Mouse (Mus musculus): Measurements from ENCODE around the gene Mllt10. TPM values are rescaled to one million over a fixed set of nuclear protein-coding genes. Genes with fewer than 3 reads are reported as not detected.
A peak's percentile ranks its signal among the peaks of the same experiment; 100 is the strongest.

Mllt10 gene
- polyA plus RNA-seq, 1 experiment from 2014 or later = 33.5 TPM

DNA sequence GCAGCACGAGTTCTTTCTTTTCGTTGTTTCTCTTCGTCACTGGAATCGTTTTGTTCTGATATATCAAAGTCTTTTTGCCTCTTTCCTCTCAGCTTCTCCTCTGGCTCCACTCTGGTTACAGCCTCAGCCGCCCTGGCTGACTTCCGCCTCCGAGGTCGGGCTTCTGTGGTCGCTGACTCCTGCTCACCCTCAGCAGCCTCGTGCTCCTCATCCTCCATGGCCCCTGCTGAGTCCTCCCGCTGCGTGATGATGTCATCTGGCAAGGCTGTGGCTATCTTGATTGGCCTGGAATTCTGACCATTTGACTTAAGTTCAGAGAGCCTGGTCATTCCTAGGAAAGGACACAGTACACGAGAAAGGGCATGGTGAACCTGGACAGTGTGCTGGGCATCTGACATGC is 164.5 kb downstream of the Mllt10 start:
- Histone ChIP-seq H3K4me1 (ENCODE audit: control insufficient read depth, insufficient read depth, low read length) (no peaks in the 10 kb centered on the region), H3K4me2 (ENCODE audit: low read length) (no peak overlapping the region), H3K36me3 (ENCODE audit: control insufficient read depth, insufficient read depth, low read length) (peaks cover 39% of the 10 kb centered on the region), H3K9ac (replicated peaks; ENCODE audit: low read length) (no peak overlapping the region), H3K27ac (replicated peaks; ENCODE audit: low read depth, low read length) (no peak overlapping the region), H3K4me3 (replicated peaks; ENCODE audit: low read depth, low read length) (no peak overlapping the region), H3K27me3 (ENCODE audit: control insufficient read depth, insufficient read depth, low read length) (no peaks in the 10 kb centered on the region), H3K9me3 (ENCODE audit: control insufficient read depth, low read length) (no peaks in the 10 kb centered on the region)
- ATAC-seq (ENCODE audit: low FRiP score, low TSS enrichment) (no peak), DNase-seq (no peak)
- 82% methylated on average over 13 of the region's 13 CpGs for WGBS

DNA sequence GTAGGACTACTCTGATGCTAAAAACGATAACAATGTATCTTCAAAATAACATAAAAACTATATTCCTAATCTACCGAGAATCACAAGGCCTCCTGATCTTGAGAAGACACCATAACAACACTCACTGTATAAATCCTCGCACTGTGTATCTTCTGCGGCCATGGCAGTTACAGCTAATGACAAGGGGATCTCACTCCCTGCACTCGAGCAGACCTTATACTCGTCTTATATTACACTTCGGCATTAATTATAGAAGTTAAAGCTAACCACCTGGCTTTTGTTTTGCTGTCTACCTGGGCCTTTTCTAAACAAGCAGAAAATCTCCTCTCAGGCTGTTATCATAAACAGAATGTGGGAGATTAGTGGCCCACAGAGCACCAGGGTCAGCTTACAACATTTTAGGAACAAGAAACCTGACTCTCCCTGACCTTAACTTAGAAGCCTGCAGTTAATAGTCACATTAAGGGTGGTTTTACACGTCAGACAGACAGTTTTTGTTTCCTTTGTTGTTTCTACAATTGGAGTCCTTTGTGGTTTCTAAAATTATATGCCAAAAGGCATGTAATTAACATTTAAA is 173.5 kb downstream of the Mllt10 start:
- DNase-seq (no peak), ATAC-seq (ENCODE audit: low FRiP score, low TSS enrichment) (no peak)
- H3K4me3 ChIP-seq (replicated peaks; ENCODE audit: low read depth, low read length) = no peak overlapping the region
- no peak overlapping the region for H3K27ac ChIP-seq (replicated peaks; ENCODE audit: low read depth, low read length)
- 0 out of 2 replicates have a peak, but pooled peaks cover 6% of the 10 kb centered on the region for H3K4me1 ChIP-seq (ENCODE audit: control insufficient read depth, insufficient read depth, low read length)
- H3K36me3 ChIP-seq (ENCODE audit: control insufficient read depth, insufficient read depth, low read length) = no peaks in the 10 kb centered on the region
- H3K9ac ChIP-seq (replicated peaks; ENCODE audit: low read length) = no peak overlapping the region
- H3K4me2 ChIP-seq (ENCODE audit: low read length) = no peak overlapping the region
- H3K27me3 ChIP-seq (ENCODE audit: control insufficient read depth, insufficient read depth, low read length) = no peaks in the 10 kb centered on the region
- no peaks in the 10 kb centered on the region for H3K9me3 ChIP-seq (ENCODE audit: control insufficient read depth, low read length)
- 73% methylated on average over 8 of the region's 8 CpGs for WGBS

DNA sequence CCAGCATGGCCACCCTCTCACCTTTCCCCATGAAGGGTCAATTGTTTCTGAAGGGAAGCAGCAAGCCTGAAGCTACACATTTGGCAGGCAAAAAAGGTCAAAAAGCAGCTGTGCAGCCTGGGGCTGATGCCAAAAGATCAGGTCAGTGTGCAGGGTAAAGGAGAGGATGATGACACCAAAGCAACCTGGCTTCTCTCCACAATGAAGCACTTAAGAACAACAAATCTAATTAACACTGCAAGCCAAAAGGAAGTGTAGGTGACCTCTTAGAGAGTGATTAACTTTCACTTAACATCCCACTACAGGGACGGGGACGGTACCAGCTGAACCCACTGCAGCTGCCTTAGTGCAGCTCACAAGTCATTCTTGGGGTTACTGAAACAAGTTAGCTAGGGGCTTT is 174.2 kb downstream of the Mllt10 start:
- no peak for ATAC-seq (ENCODE audit: low FRiP score, low TSS enrichment)
- Histone ChIP-seq H3K27me3 (ENCODE audit: control insufficient read depth, insufficient read depth, low read length) (no peaks in the 10 kb centered on the region), H3K9ac (replicated peaks; ENCODE audit: low read length) (no peak overlapping the region), H3K4me1 (ENCODE audit: control insufficient read depth, insufficient read depth, low read length) (0 out of 2 replicates have a peak, but pooled peaks cover 8% of the 10 kb centered on the region), H3K4me2 (ENCODE audit: low read length) (no peak overlapping the region), H3K27ac (replicated peaks; ENCODE audit: low read depth, low read length) (no peak overlapping the region), H3K9me3 (ENCODE audit: control insufficient read depth, low read length) (no peaks in the 10 kb centered on the region), H3K4me3 (replicated peaks; ENCODE audit: low read depth, low read length) (no peak overlapping the region), H3K36me3 (ENCODE audit: control insufficient read depth, insufficient read depth, low read length) (no peaks in the 10 kb centered on the region)
- DNase-seq = no peak
- WGBS = 27% methylated on average over 2 of the region's 2 CpGs

DNA sequence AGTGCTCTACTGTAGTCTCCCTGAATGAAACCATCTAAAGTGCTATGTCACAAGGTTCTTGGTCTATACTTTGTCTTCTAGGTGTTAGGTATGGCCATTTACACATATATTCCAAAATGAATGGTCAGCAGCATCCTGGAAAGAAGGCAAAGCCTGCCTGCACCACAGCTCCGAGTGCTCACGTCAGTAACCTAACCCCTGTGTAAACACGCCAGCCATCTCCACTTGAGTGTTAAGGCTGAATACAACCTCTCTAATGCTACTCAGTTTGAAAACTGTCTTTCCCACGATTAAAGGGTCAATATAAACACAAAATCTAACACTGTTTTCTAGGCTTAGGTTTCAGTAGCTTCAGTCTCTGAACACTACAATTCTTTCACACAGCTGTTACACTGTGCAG is 176.1 kb downstream of the Mllt10 start:
- H3K4me2 ChIP-seq (ENCODE audit: low read length) = no peak overlapping the region
- no peak for ATAC-seq (ENCODE audit: low FRiP score, low TSS enrichment)
- H3K36me3 ChIP-seq (ENCODE audit: control insufficient read depth, insufficient read depth, low read length) = no peaks in the 10 kb centered on the region
- no peak overlapping the region for H3K27ac ChIP-seq (replicated peaks; ENCODE audit: low read depth, low read length)
- H3K9ac ChIP-seq (replicated peaks; ENCODE audit: low read length) = no peak overlapping the region
- H3K9me3 ChIP-seq (ENCODE audit: control insufficient read depth, low read length) = no peaks in the 10 kb centered on the region
- no peak overlapping the region for H3K4me3 ChIP-seq (replicated peaks; ENCODE audit: low read depth, low read length)
- DNase-seq = no peak
- no peaks in the 10 kb centered on the region for H3K27me3 ChIP-seq (ENCODE audit: control insufficient read depth, insufficient read depth, low read length)
- H3K4me1 ChIP-seq (ENCODE audit: control insufficient read depth, insufficient read depth, low read length) = 0 out of 2 replicates have a peak, but pooled peaks cover 8% of the 10 kb centered on the region
- WGBS = 77% methylated on average over 4 of the region's 4 CpGs

DNA sequence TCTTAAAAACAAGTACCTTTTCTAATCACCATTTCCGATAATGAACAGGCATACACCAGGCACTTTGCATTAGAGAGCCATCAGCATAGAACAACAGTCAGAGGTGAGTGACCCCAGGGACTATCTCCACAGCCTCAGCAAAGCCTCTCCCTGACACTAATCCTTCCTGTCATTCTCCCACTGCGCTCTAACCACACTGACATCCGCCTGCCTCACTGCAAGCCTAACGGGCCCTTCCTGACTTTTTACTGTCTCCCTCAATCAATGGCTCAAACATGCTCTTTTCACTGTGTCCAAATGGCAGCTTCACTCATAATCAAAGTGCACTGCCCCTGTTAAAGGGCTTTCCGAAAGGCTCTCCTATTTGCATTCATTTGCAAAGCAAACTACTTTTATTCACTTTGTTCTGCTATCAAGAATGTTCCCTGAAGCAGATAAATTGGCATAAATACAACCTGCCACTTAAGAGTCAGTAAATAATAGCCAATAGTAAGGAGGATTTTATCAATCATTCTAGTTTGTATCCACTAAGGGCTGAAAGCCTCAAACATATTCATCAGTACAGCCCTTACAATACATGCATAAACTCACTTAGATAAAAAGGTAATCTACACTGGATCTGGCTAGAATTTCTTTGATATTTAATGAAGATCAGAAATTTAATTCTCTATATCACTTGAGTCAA is 178.0 kb downstream of the Mllt10 start:
- H3K9me3 ChIP-seq (ENCODE audit: control insufficient read depth, low read length) = no peaks in the 10 kb centered on the region
- H3K9ac ChIP-seq (replicated peaks; ENCODE audit: low read length) = no peak overlapping the region
- no peaks in the 10 kb centered on the region for H3K36me3 ChIP-seq (ENCODE audit: control insufficient read depth, insufficient read depth, low read length)
- no peak overlapping the region for H3K4me3 ChIP-seq (replicated peaks; ENCODE audit: low read depth, low read length)
- WGBS = 3% methylated on average over 5 of the region's 5 CpGs
- no peak overlapping the region for H3K4me2 ChIP-seq (ENCODE audit: low read length)
- DNase-seq (peak; percentile 69), ATAC-seq (ENCODE audit: low FRiP score, low TSS enrichment) (peak; percentile 80; the same call in 1 of the 2 replicates)
- H3K4me1 ChIP-seq (ENCODE audit: control insufficient read depth, insufficient read depth, low read length) = 0 out of 2 replicates have a peak, but pooled peaks cover 8% of the 10 kb centered on the region
- H3K27me3 ChIP-seq (ENCODE audit: control insufficient read depth, insufficient read depth, low read length) = no peaks in the 10 kb centered on the region
- peak overlapping the region; percentile 14; the same call in 1 of the 2 replicates for H3K27ac ChIP-seq (replicated peaks; ENCODE audit: low read depth, low read length)

DNA sequence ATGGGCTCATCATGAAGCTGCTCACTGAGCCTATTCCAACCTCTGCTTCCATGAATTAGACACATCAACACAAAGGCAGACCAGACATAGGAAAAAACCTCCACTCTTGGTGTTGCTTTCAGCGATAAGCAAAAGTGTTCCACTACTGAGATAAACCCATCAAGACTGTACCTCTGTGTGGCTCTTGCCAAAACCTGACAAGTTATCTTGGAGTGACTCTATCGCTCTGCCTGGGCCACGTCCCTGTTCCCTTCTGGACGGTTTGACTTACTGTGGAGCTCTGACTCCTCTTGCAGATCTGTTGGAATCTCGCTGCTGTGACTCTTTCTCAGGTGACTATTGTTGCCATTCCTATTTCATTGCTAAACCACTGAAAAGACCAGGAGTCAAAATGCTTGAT is 180.5 kb downstream of the Mllt10 start:
- no peak overlapping the region for H3K27ac ChIP-seq (replicated peaks; ENCODE audit: low read depth, low read length)
- DNase-seq = no peak
- H3K4me2 ChIP-seq (ENCODE audit: low read length) = no peak overlapping the region
- H3K36me3 ChIP-seq (ENCODE audit: control insufficient read depth, insufficient read depth, low read length) = no peaks in the 10 kb centered on the region
- no peak overlapping the region for H3K9ac ChIP-seq (replicated peaks; ENCODE audit: low read length)
- ATAC-seq (ENCODE audit: low FRiP score, low TSS enrichment) = no peak
- WGBS = 93% methylated on average over 5 of the region's 5 CpGs
- no peaks in the 10 kb centered on the region for H3K27me3 ChIP-seq (ENCODE audit: control insufficient read depth, insufficient read depth, low read length)
- no peak overlapping the region for H3K4me3 ChIP-seq (replicated peaks; ENCODE audit: low read depth, low read length)
- no peaks in the 10 kb centered on the region for H3K9me3 ChIP-seq (ENCODE audit: control insufficient read depth, low read length)
- 0 out of 2 replicates have a peak, but pooled peaks cover 8% of the 10 kb centered on the region for H3K4me1 ChIP-seq (ENCODE audit: control insufficient read depth, insufficient read depth, low read length)

DNA sequence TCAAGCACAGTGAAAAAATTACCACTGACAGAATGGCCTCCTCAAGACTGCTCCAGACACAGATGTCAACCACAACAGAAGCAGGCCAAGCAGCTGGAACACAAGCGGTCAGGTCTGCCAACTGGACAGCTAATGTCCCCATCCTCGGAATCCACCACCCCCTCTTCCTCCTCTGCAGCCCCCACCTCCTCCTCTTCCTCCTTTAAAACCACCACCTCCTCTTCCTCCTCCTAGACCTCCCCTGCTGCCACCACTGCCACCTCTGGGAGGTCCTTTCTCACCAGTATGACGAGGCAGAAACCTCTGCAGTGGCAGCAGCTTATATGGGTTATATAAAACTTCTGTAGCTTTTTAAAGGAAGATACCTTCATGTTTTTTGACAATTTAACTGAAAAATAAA is 194.2 kb downstream of the Mllt10 start:
- Histone ChIP-seq H3K4me2 (ENCODE audit: low read length) (no peak overlapping the region), H3K4me3 (replicated peaks; ENCODE audit: low read depth, low read length) (no peak overlapping the region), H3K9ac (replicated peaks; ENCODE audit: low read length) (no peak overlapping the region), H3K27me3 (ENCODE audit: control insufficient read depth, insufficient read depth, low read length) (no peaks in the 10 kb centered on the region), H3K9me3 (ENCODE audit: control insufficient read depth, low read length) (no peaks in the 10 kb centered on the region), H3K27ac (replicated peaks; ENCODE audit: low read depth, low read length) (no peak overlapping the region), H3K36me3 (ENCODE audit: control insufficient read depth, insufficient read depth, low read length) (peaks cover 12% of the 10 kb centered on the region), H3K4me1 (ENCODE audit: control insufficient read depth, insufficient read depth, low read length) (no peaks in the 10 kb centered on the region)
- no peak for ATAC-seq (ENCODE audit: low FRiP score, low TSS enrichment)
- WGBS = 89% methylated on average over 3 of the region's 3 CpGs
- DNase-seq = no peak

All from midbrain, embryonic 14.5 days (tissue).